Mouse (Mus musculus) neural tube, embryonic 10.5 days (tissue): ENCODE data around the gene Ifna11.

ENCODE experiments used
- DNase-seq: peaks from one replicate; pipeline ENCODE4 v3.0.0-alpha.2; 2017; ENCODE audit warnings: low spot score; ENCODE audit errors: extremely low spot score

The Ifna11 gene

DNA sequence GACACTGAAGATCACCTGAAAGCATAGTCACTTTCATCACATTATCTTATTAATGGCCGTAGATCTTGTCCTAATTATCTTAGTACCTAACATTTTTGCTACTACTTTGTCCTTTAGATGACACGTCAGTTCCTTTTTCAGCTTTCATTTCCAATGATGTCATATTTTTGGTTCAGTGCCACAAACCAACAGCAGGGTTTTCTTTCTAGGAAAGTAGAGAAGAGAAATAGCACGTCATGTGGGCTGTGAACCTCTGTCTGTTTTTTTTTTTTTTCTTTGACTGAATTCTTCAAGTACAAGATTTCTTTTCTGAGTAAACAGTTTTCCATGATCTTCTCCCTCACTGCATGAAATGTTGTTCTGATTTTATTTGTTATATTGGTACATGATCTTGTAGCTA is 20.3 kb downstream of the Ifna11 start:
- no peak for DNase-seq

DNA sequence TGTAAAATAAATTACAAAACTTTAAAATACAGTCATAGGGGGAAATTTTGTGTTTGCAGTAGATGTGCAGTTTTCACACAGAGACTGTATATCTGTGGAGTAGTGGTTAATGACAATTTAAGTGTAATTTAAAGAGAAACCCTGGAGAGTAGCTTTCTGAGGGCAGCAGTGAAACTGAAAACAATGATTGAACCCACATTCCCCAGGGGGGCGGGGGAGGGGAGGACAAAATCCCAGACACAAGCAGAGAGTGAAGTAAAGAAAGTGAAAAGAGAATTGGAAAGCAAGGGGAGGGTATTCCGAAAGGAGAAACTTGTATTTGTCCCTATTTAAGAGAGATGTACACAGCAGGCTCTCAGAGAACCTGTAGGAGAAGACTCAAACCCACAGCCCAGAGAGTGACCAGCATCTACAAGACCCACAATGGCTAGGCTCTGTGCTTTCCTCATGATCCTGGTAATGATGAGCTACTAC is 21.7 kb downstream of the Ifna11 start, which contains the start of gene Ifna4:
Gene Ifna4, plus strand, starts transcription at position 424 of the 474 bp plus-strand sequence.
- no peak for DNase-seq

DNA sequence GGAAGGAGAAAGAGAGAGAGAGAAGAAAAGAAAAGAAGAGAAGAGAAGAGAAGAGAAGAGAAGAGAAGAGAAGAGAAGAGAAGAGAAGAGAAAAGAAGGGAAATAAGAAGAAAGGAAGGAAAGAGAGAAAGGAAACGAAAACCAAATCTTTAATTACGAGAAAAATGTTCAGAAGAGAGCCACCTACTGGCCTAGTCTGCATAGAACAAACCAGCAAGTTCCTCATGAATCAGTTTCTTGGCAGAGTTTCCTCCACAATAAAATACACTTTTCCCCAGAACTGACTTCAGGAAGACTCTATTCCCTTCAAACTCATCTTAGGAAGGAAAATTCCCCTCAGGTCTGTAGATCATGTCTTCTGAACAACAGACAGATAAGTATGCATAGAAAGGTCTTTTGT is 25.6 kb downstream of the Ifna11 start:
- DNase-seq = no peak

DNA sequence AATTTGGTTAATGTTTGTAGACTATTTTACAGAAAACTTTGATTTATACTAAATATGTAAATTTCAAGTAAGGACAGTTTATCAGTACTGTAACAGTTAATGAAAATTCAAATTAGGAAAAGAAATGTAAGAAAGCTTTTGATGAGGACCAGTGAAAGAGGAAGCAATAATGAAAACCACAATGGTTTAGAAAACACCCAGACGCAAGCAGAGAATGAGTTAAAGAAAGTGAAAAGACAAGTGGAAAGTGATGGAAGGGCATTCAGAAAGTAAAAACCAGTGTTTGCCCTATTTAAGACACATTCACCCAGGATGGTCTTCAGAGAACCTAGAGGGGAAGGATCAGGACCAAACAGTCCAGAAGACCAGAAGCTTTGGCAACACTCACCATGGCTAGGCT is 29.9 kb downstream of the Ifna11 start, which contains the start of gene Ifna1:
Gene Ifna1, plus strand, starts transcription at position 390 of the 400 bp plus-strand sequence.
- DNase-seq = no peak

DNA sequence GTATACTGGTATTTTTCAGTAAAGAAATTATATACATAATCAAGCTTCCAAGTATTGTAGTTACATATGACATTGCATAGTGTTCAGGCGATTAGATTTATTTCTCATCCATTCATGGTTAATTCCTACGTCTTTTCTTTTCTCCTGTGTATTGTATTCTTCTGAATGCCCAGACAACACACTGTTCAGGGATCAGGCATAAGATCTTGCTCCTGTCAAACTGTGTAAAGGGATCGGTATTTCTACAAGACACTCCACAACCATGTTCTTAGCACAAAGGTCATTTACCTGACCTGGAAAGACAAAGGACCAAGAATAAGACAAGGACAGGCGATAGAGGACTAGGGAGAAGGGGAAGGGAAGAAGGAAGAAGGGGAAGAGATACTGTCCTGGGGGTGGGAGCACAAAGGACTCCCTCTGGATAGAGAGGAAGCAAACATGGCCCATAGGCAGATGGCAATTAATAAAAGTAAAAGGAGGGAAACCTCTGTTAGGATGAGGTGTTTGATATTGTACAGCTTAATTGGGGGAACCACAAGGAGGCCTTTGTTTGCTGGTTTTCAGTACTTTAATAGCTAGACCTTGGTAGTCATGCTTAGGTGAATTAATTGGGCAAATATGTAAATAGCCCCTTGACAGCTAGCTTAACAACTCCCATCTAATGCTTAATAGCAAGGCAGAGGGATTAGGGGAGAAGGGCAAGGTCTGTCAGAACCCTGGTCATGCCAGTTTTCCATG is 31.4 kb downstream of the Ifna11 start:
- no peak for DNase-seq

DNA sequence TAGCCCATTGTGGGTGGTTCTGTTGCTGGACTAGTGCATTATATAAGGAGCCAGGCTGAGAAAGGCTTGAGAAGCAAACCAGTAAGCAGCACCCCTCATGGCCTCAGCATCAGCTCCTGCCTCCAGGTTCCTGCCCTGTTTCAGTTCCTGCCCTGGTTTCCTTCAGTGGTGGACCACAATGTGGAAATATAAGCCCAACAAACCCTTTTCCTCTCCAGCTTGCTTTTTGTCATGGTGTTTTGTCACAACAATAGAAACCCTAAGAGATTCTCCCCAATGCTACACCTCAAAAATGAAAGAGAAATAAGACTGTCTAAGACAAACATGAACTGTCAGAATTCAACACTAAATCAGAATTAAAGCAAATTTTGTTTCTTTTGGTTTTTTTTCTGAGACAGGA is 39.5 kb downstream of the Ifna11 start:
- no peak for DNase-seq

DNA sequence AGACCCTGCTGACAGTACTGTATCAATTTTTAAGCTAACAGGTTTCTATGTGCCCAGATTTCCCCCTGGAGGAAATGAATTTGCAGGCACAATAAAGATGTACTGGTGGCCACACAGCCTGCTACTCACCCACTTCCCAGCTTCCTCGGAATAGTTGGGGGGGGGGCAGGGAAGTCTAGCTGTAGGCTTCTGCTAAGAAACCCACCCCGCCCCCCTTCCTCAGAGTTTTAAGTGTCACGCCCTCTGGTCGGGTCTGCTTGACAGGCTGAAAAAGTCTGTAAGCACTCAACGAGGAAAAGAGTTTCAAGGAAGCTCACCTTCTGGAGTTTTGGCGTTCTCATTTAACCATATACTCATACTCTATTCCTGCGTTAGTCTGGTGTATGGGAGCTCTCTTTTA is 43.5 kb downstream of the Ifna11 start:
- no peak for DNase-seq

DNA sequence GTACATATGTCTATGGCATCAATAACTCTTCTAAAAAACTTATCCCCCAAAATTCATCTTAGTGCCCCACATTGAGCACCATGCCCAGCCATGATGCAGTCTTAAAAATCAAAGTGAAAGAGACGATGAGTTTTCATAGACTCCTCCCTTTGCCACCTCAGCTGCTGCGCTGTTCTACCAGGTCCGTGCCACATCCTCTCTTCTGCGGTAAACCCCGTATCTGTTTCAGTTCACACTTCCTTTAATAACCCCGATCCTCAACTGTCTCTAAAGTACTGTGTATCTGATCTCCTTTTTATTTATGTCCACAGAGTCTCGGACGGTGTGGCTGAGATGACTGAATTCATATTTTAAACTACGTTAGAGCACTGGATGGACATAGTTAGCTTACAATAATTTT is 44.8 kb downstream of the Ifna11 start:
- DNase-seq = no peak

DNA sequence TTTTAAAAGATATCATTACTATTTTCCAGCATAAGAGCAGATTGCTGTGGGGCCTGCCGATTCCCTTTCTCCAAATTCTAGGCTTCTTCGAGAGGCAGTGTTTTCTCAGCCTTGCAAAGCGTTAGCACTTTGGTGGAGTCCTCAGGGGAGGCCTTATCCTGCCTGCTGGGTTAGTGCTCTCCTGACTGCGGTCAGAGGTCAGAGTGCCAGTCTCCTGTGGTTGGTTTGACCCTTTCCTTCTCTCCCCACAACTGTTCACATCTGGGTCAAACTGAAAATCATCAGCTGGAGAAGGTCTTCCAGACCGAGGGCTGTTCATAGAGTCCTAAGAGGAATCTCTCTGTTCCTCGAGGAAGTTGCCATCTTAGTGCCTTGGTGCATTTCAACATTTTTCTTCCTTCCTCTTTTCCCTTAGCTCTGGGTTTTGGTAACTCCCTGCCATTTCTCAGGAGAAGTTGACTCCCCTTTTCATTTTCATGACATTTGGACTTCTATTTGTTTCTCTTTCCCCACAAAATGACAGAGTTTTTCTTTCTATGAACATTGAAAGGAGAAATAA is 45.3 kb downstream of the Ifna11 start:
- DNase-seq = no peak

DNA sequence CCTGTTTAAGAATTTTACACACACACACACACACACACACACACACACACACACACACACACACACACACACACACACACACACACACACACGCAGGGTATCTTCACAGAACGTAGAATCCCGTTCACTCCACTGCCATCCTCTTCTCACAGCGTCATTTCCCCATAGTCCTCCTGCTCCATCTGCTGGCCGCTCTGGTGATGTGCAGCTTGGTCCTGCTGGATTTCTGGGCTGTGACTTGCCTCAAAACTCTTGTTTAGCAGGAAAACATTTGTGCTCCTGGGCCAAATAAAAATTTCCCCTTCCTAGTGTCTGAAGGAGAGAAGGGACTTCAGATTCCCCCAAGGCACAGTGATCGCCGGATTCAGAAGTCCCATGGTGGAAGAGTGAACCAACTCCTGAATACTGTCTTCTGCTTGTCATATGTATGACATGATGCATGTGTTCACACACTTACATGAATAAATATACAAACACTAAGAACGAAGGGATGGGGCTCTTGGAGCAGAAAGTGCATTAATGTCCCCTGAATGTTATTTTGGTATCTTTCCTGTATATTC is 47.7 kb downstream of the Ifna11 start:
- DNase-seq = peak; percentile 83

DNA sequence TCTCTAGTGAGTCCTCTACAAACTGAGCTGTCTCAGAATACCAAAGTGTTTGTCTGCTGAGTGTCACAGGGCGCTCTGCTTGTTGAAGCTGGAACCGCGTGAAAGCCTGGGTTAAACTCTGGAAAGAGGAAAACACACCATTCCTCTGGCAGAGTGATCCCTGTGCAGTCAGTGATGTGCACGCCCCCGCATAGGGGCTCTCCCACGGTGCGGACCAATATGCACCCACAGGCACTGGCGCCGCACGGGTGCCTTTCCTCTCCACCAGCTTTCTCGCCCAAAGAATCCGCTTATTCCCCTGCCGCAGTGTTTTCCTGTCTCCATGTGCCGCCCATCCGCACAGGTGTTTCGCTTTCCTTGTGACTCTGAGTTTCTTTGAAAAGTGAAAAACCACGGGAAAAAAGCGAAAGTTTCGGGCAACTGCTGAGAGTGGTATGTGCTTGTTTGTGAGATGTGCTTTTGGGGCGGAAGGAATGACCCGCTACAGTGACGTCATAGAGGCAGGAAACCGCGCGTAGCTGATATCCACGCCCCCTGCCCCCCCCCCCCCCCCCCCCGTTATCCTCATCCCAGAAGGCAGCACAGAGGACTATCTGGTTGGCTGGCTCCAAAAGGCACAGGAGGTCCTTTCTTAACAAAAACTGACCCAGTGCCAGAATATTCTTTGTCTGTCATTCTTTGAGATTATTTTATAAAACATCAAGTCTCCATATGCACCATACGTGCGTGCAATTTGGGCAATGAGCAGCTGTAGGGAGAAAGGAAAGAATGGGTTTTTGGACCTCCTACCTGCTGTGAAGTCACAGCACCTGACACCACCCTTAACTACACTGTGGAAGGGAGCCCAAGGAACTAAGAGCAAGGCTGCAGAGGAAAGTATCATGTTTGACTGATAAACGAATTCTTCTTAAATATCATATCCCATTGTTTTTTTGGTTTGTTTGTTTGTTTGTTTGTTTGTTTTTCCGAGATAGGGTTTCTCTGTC is 48.5 kb downstream of the Ifna11 start:
- DNase-seq = peak; percentile 60
